Mouse (Mus musculus) c-Kit-negative CD71-positive TER-119-positive erythroid progenitor cells, embryonic 14.5 days (primary cell): ENCODE results near the gene Usb1.

ENCODE experiments used
- DNase-seq: peaks from one replicate; pipeline ENCODE4 v3.0.0-alpha.2; 2013; ENCODE audit warnings: low read depth, low spot score

Gene Usb1

GRCm38 (mm10) chr8:95331720-95332436 is at the start of gene Usb1, which contains the start of gene Zfp319:
Usb1 (plus strand) TSS chr8:95332284.
Zfp319 (minus strand) TSS chr8:95331950.
- DNase-seq, result peak; percentile 77

- DNase-seq, result no peak
Observed at GRCm38 (mm10) chr8:95289066-95289650, 42.9 kb upstream of the Usb1 start.

- no peak for DNase-seq
Observed at GRCm38 (mm10) chr8:95293172-95293571, 38.9 kb upstream of the Usb1 start.

- no peak for DNase-seq
Observed at GRCm38 (mm10) chr8:95293891-95294290, 38.2 kb upstream of the Usb1 start.

- peak; percentile 20 for DNase-seq
Observed at GRCm38 (mm10) chr8:95302410-95302809, 29.7 kb upstream of the Usb1 start.

- no peak for DNase-seq
Observed at GRCm38 (mm10) chr8:95305526-95305925, 26.6 kb upstream of the Usb1 start.

GRCm38 (mm10) chr8:95306431-95306830 is 25.7 kb upstream of the Usb1 start, which contains the start of gene Cngb1:
Cngb1 (minus strand) TSS chr8:95306585.
- DNase-seq, result no peak

- DNase-seq, result no peak
Observed at GRCm38 (mm10) chr8:95310342-95310970, 21.6 kb upstream of the Usb1 start, which contains the start of gene Tepp. Tepp (plus strand) TSS chr8:95310566.

GRCm38 (mm10) chr8:95312836-95313235 is 19.2 kb upstream of the Usb1 start:
- DNase-seq, result no peak

GRCm38 (mm10) chr8:95313857-95314256 is 18.2 kb upstream of the Usb1 start:
- no peak for DNase-seq

- DNase-seq, result no peak
Observed at GRCm38 (mm10) chr8:95314707-95315106, 17.4 kb upstream of the Usb1 start.

GRCm38 (mm10) chr8:95315350-95315749 is 16.7 kb upstream of the Usb1 start:
- no peak for DNase-seq

- DNase-seq, result no peak
Observed at GRCm38 (mm10) chr8:95320224-95321139, 11.6 kb upstream of the Usb1 start.

- DNase-seq, result no peak
Observed at GRCm38 (mm10) chr8:95323201-95323600, 8.9 kb upstream of the Usb1 start.

GRCm38 (mm10) chr8:95324646-95325045 is 7.4 kb upstream of the Usb1 start:
- DNase-seq, result no peak

GRCm38 (mm10) chr8:95326822-95327221 is 5.3 kb upstream of the Usb1 start:
- no peak for DNase-seq

GRCm38 (mm10) chr8:95327866-95328465 is 4.1 kb upstream of the Usb1 start:
- DNase-seq, result no peak

- DNase-seq, result no peak
Observed at GRCm38 (mm10) chr8:95330367-95330766, 1.7 kb upstream of the Usb1 start.

GRCm38 (mm10) chr8:95331156-95331719 is 846 bp upstream of the Usb1 start:
- no peak for DNase-seq

GRCm38 (mm10) chr8:95332437-95333199 is 534 bp downstream of the Usb1 start:
- no peak for DNase-seq
